In the genomic region with DNA sequence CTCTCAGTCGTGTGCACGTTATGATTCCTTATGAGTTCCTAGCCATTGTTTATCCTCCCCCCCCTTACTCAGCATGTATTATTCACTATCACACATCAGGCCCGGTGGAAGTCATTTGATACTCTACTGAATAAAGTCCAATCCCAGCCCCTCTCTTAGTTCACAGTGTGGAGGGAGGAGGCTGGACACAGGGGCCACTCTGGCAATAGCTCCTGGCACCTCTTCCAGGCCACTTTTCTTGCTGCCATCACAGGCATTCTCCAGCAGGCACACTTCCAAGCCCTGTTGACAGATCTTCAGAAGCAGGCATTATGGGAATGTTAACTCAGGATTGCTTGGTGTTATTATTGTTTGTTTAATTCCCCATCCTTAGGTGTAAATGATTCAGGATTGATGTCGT, we compare ENCODE assay signal across 37 mouse cellular contexts. TPM values are rescaled to one million over a fixed set of nuclear protein-coding genes. Genes with fewer than 3 reads are reported as not detected.
DNase-seq lines count a peak whose midpoint lies in the region; ATAC-seq lines count a peak whose summit lies in the region.
"Had no signal": no experiment of that assay in that cellular context is flagged by ENCODE, and none has a peak within 500 bp of the region (broad histone marks: within the 10 kb centered on the region; RNA-seq: fewer than 3 reads in every experiment).

No protein-coding gene starts in this region.

- peaks cover 5% of the 10 kb centered on the region; the same call in 1 of the 2 replicates for H3K4me1 ChIP-seq in embryonic facial prominence, embryonic 14.5 days (ENCODE audit: control insufficient read depth, insufficient read depth, low read length)
- H3K4me1 ChIP-seq in embryonic facial prominence, embryonic 10.5 days = peaks cover 38% of the 10 kb centered on the region
- peaks cover 3% of the 10 kb centered on the region for H3K4me1 ChIP-seq in lung, embryonic 16.5 days (replicated peaks; ENCODE audit: control insufficient read depth, insufficient read depth, low read length)
- H3K4me1 ChIP-seq: midbrain, embryonic 13.5 days; neural tube, embryonic 13.5 days had no signal

- H3K4me3 ChIP-seq in embryonic facial prominence, embryonic 14.5 days (ENCODE audit: low read depth, low read length) = no peak overlapping the region
- H3K4me3 ChIP-seq in embryonic facial prominence, embryonic 10.5 days = no peak overlapping the region
- no peak overlapping the region for H3K4me3 ChIP-seq in lung, embryonic 16.5 days (ENCODE audit: low read length)
- H3K4me3 ChIP-seq: heart, embryonic 15.5 days; midbrain, embryonic 13.5 days; neural tube, embryonic 13.5 days had no signal

- H3K27me3 ChIP-seq in embryonic facial prominence, embryonic 14.5 days (replicated peaks; ENCODE audit: control insufficient read depth, insufficient read depth, low read length) = no peaks in the 10 kb centered on the region
- H3K27me3 ChIP-seq in embryonic facial prominence, embryonic 10.5 days (replicated peaks; ENCODE audit: low read depth, poor library complexity, severe bottlenecking) = peaks cover 18% of the 10 kb centered on the region
- H3K27me3 ChIP-seq in lung, embryonic 16.5 days (ENCODE audit: control insufficient read depth, insufficient read depth, low read depth, low read length) = no peaks in the 10 kb centered on the region
- H3K27me3 ChIP-seq: heart, embryonic 15.5 days; midbrain, embryonic 13.5 days; neural tube, embryonic 13.5 days had no signal

- intact Hi-C loops in heart, postnatal 14 days (cut with DNase I) = no loop called here

- no peak for ATAC-seq in embryonic facial prominence, embryonic 14.5 days (ENCODE audit: low read depth)
- peak; percentile 71 for ATAC-seq in lung, embryonic 16.5 days (ENCODE audit: low read depth)
- ATAC-seq: activated CD4-positive, CD25-positive, alpha-beta regulatory T cell, adult 4 months; CD4-positive, CD25-positive, alpha-beta regulatory T cell, adult 4 months; forebrain, embryonic 14.5 days; intestine, postnatal 0 days; midbrain, embryonic 13.5 days had no signal

- WGBS in embryonic facial prominence, embryonic 14.5 days = 36% methylated on average over 4 of the region's 4 CpGs
- WGBS in embryonic facial prominence, embryonic 10.5 days = 71% methylated on average over 4 of the region's 4 CpGs
- 41% methylated on average over 4 of the region's 4 CpGs for WGBS in lung, embryonic 16.5 days

- DNase-seq in embryonic facial prominence, embryonic 14.5 days (ENCODE audit: low spot score) = peak; percentile 18
- DNase-seq in embryonic facial prominence, embryonic 10.5 days (ENCODE audit: low spot score) = no peak
- peak; percentile 8 to 52 for DNase-seq in heart, postnatal 14 days
- no peak for DNase-seq in heart, adult 9 months (ENCODE audit: low spot score in 2 of 2)
- no peak for DNase-seq in lung, adult 18-20 months
- DNase-seq in NIH3T3 (ENCODE audit: low read depth) = peak; percentile 16
- no peak for DNase-seq in embryo, embryonic 10 days (ENCODE audit: low spot score)
- DNase-seq: adrenal gland, adult 2 months; adrenal gland, postnatal 36 days; cerebellum, adult 8-10 months; gastrocnemius, postnatal 14 days; heart, adult 18-20 months; kidney, adult 9 months; kidney, postnatal 10 days; layer of hippocampus, postnatal 36 days; liver; right cerebral cortex, postnatal 4 days; thymus, adult 18-20 months; thymus, postnatal 25 days had no signal

- H3K36me3 ChIP-seq in embryonic facial prominence, embryonic 14.5 days (ENCODE audit: control insufficient read depth, insufficient read depth, low read length) = no peaks in the 10 kb centered on the region
- no peaks in the 10 kb centered on the region for H3K36me3 ChIP-seq in embryonic facial prominence, embryonic 10.5 days (replicated peaks)
- H3K36me3 ChIP-seq in lung, embryonic 16.5 days (ENCODE audit: control insufficient read depth, insufficient read depth, low read length) = no peaks in the 10 kb centered on the region
- H3K36me3 ChIP-seq: heart, embryonic 15.5 days; midbrain, embryonic 13.5 days; neural tube, embryonic 13.5 days had no signal

- H3K9ac ChIP-seq in embryonic facial prominence, embryonic 14.5 days (ENCODE audit: low read depth, low read length) = no peak overlapping the region
- H3K9ac ChIP-seq in lung, embryonic 16.5 days (ENCODE audit: low read length) = no peak overlapping the region
- H3K9ac ChIP-seq: heart, embryonic 15.5 days; hindbrain, embryonic 14.5 days; liver, embryonic 14.5 days; midbrain, embryonic 13.5 days; neural tube, embryonic 13.5 days had no signal

- no peak overlapping the region for H3K27ac ChIP-seq in embryonic facial prominence, embryonic 14.5 days (replicated peaks; ENCODE audit: low read depth, low read length)
- H3K27ac ChIP-seq in embryonic facial prominence, embryonic 10.5 days (replicated peaks) = no peak overlapping the region
- no peak overlapping the region for H3K27ac ChIP-seq in lung, embryonic 16.5 days (ENCODE audit: low read length)
- H3K27ac ChIP-seq: heart, embryonic 15.5 days; hindbrain, embryonic 14.5 days; liver, embryonic 14.5 days; macrophage; midbrain, embryonic 13.5 days; neural tube, embryonic 13.5 days; stomach, postnatal 0 days had no signal

- no peak overlapping the region for H3K4me2 ChIP-seq in embryonic facial prominence, embryonic 14.5 days (ENCODE audit: low read depth, low read length)
- H3K4me2 ChIP-seq in lung, embryonic 16.5 days (ENCODE audit: low read depth, low read length) = no peak overlapping the region
- H3K4me2 ChIP-seq: heart, embryonic 15.5 days; hindbrain, embryonic 14.5 days; midbrain, embryonic 13.5 days; neural tube, embryonic 13.5 days had no signal

- H3K9me3 ChIP-seq in embryonic facial prominence, embryonic 14.5 days (ENCODE audit: control insufficient read depth, low read length) = no peaks in the 10 kb centered on the region
- H3K9me3 ChIP-seq in embryonic facial prominence, embryonic 10.5 days = no peaks in the 10 kb centered on the region
- H3K9me3 ChIP-seq in lung, embryonic 16.5 days (ENCODE audit: control insufficient read depth, low read length) = no peaks in the 10 kb centered on the region
- H3K9me3 ChIP-seq: heart, embryonic 15.5 days; midbrain, embryonic 13.5 days; neural tube, embryonic 13.5 days had no signal

RNA-seq across cellular contexts. Expression of a gene that starts 11.1 kb away (rescaled TPM):
- polyA plus RNA-seq in embryonic facial prominence, embryonic 14.5 days (2014; fragmentation: Nextera tagmentation; extraction: Ambion mirVana) = not detected in 2 replicates
- not detected in 2 replicates for polyA plus RNA-seq in embryonic facial prominence, embryonic 10.5 days (2016; fragmentation: Nextera tagmentation; extraction: Ambion mirVana)
- total RNA-seq in heart, postnatal 14 days (2021) = not detected
- not detected in 2 replicates for polyA plus RNA-seq in lung, embryonic 16.5 days (2015; fragmentation: Nextera tagmentation; extraction: Ambion mirVana)
- total RNA-seq: adrenal gland, adult 2 months; adrenal gland, postnatal 36 days; common myeloid progenitor, adult 5-6 weeks; gastrocnemius, postnatal 14 days; heart, adult 18-20 months; layer of hippocampus, postnatal 36 days; left cerebral cortex, postnatal 10 days; megakaryocyte-erythroid progenitor cell, adult 5-6 weeks had no signal
- polyA plus RNA-seq: activated CD4-positive, CD25-positive, alpha-beta regulatory T cell, adult 4 months; adrenal gland, adult 2 months; CD4-positive, CD25-positive, alpha-beta regulatory T cell, adult 4 months; forebrain, embryonic 14.5 days; heart, embryonic 15.5 days; hindbrain, embryonic 14.5 days; intestine, postnatal 0 days; large intestine, adult 2 months; limb, embryonic 11.5 days; liver, embryonic 14.5 days; macrophage; midbrain, embryonic 13.5 days; neural tube, embryonic 13.5 days; spleen, adult 2 months; stomach, postnatal 0 days had no signal

RNA-seq across cellular contexts. Expression of a gene that starts 17.4 kb away (rescaled TPM):
- polyA plus RNA-seq in embryonic facial prominence, embryonic 14.5 days (2014; fragmentation: Nextera tagmentation; extraction: Ambion mirVana) = 2.6 and 3.1 TPM in 2 replicates
- polyA plus RNA-seq in embryonic facial prominence, embryonic 10.5 days (2016; fragmentation: Nextera tagmentation; extraction: Ambion mirVana) = 2.1 and 2.5 TPM in 2 replicates
- under 1 TPM; 0.72 to 0.73 TPM for total RNA-seq in heart, postnatal 14 days (2021)
- polyA plus RNA-seq in lung, embryonic 16.5 days (2015; fragmentation: Nextera tagmentation; extraction: Ambion mirVana) = 2.5 and 3.3 TPM in 2 replicates
- total RNA-seq: common myeloid progenitor, adult 5-6 weeks; megakaryocyte-erythroid progenitor cell, adult 5-6 weeks had no signal
- polyA plus RNA-seq: activated CD4-positive, CD25-positive, alpha-beta regulatory T cell, adult 4 months; CD4-positive, CD25-positive, alpha-beta regulatory T cell, adult 4 months; macrophage had no signal

Comparison
In these comparisons a context has a peak if more than half of its experiments do, and no peak if none do; other contexts are left out.
1. DNase-seq: peak in embryonic facial prominence, embryonic 14.5 days (single experiment), heart, postnatal 14 days (2 of 2) and NIH3T3 (single experiment); none in embryonic facial prominence, embryonic 10.5 days (single experiment), heart, adult 9 months (0 of 2), lung, adult 18-20 months (0 of 2) and embryo, embryonic 10 days (single experiment).